Mouse (Mus musculus): Measurements from ENCODE around the gene Ltbp3. TPM values are rescaled to one million over a fixed set of nuclear protein-coding genes. Genes with fewer than 3 reads are reported as not detected.

The Ltbp3 gene
- polyA plus RNA-seq, 1 experiment from 2014 or later: 24.7 TPM

- WGBS: 35% methylated on average over 2 of the region's 2 CpGs
- Histone ChIP-seq H3K36me3 (no peaks in the 10 kb centered on the region), H3K27me3 (replicated peaks) (peaks cover 65% of the 10 kb centered on the region), H3K4me3 (no peak overlapping the region), H3K4me2 (no peak overlapping the region), H3K4me1 (peaks cover 47% of the 10 kb centered on the region), H3K9ac (no peak overlapping the region), H3K27ac (replicated peaks) (no peak overlapping the region), H3K9me3 (no peaks in the 10 kb centered on the region)
- ATAC-seq (ENCODE audit: extremely low read depth, insufficient number of reproducible peaks, low FRiP score, low TSS enrichment): no peak
Observed at GRCm38 (mm10) chr19:5739446-5739845, 1.3 kb upstream of the Ltbp3 start.

- peak overlapping the region; percentile 96 for H3K4me2 ChIP-seq
- H3K9ac ChIP-seq: peak overlapping the region; percentile 96
- peak; percentile 53 for ATAC-seq (ENCODE audit: extremely low read depth, insufficient number of reproducible peaks, low FRiP score, low TSS enrichment)
- WGBS: under 1% methylated on average over 55 of the region's 55 CpGs
- peak overlapping the region; percentile 83 for H3K4me3 ChIP-seq
- no peaks in the 10 kb centered on the region for H3K9me3 ChIP-seq
- H3K4me1 ChIP-seq: peaks cover 69% of the 10 kb centered on the region
- no peaks in the 10 kb centered on the region for H3K36me3 ChIP-seq
- H3K27me3 ChIP-seq (replicated peaks): peaks cover 71% of the 10 kb centered on the region
- peak overlapping the region; percentile 96 for H3K27ac ChIP-seq (replicated peaks)
Observed at GRCm38 (mm10) chr19:5741641-5742240, 1.0 kb downstream of the Ltbp3 start.

GRCm38 (mm10) chr19:5742241-5742641, 1.5 kb downstream of the Ltbp3 start:
- peak overlapping the region; percentile 96 for H3K27ac ChIP-seq (replicated peaks)
- peak; percentile 6; the same call in 1 of the 2 replicates for ATAC-seq (ENCODE audit: extremely low read depth, insufficient number of reproducible peaks, low FRiP score, low TSS enrichment)
- peak overlapping the region; percentile 96 for H3K4me2 ChIP-seq
- H3K4me3 ChIP-seq: peak overlapping the region; percentile 83
- peak overlapping the region; percentile 96 for H3K9ac ChIP-seq
- H3K36me3 ChIP-seq: peaks cover under 1% of the 10 kb centered on the region; the same call in 1 of the 2 replicates
- 3% methylated on average over 30 of the region's 32 CpGs for WGBS
- H3K9me3 ChIP-seq: no peaks in the 10 kb centered on the region
- peaks cover 71% of the 10 kb centered on the region for H3K27me3 ChIP-seq (replicated peaks)
- peaks cover 72% of the 10 kb centered on the region for H3K4me1 ChIP-seq

GRCm38 (mm10) chr19:5743576-5743975, 2.9 kb downstream of the Ltbp3 start:
- H3K9ac ChIP-seq: peak overlapping the region; percentile 96
- peaks cover 9% of the 10 kb centered on the region for H3K36me3 ChIP-seq
- no peaks in the 10 kb centered on the region for H3K9me3 ChIP-seq
- H3K4me1 ChIP-seq: peaks cover 72% of the 10 kb centered on the region
- ATAC-seq (ENCODE audit: extremely low read depth, insufficient number of reproducible peaks, low FRiP score, low TSS enrichment): no peak
- peak overlapping the region; percentile 83 for H3K4me3 ChIP-seq
- 49% methylated on average over 5 of the region's 5 CpGs for WGBS
- H3K4me2 ChIP-seq: peak overlapping the region; percentile 96
- H3K27me3 ChIP-seq (replicated peaks): peaks cover 79% of the 10 kb centered on the region
- H3K27ac ChIP-seq (replicated peaks): no peak overlapping the region

GRCm38 (mm10) chr19:5745756-5746710, 5.3 kb downstream of the Ltbp3 start:
- H3K27me3 ChIP-seq (replicated peaks): peaks cover 88% of the 10 kb centered on the region
- H3K36me3 ChIP-seq: peaks cover 13% of the 10 kb centered on the region
- WGBS: 8% methylated on average over 36 of the region's 36 CpGs
- peaks cover 56% of the 10 kb centered on the region for H3K4me1 ChIP-seq
- H3K4me3 ChIP-seq: peak overlapping the region; percentile 38
- peak overlapping the region; percentile 73 for H3K9ac ChIP-seq
- H3K9me3 ChIP-seq: no peaks in the 10 kb centered on the region
- H3K27ac ChIP-seq (replicated peaks): no peak overlapping the region
- peak overlapping the region; percentile 67 for H3K4me2 ChIP-seq
- no peak for ATAC-seq (ENCODE audit: extremely low read depth, insufficient number of reproducible peaks, low FRiP score, low TSS enrichment)

- Histone ChIP-seq H3K27me3 (replicated peaks) (peaks cover 95% of the 10 kb centered on the region), H3K9ac (0 out of 2 replicates have a peak overlapping the region, but pooled peaks have one; percentile 52), H3K27ac (replicated peaks) (no peak overlapping the region), H3K9me3 (no peaks in the 10 kb centered on the region), H3K36me3 (peaks cover 22% of the 10 kb centered on the region), H3K4me3 (no peak overlapping the region), H3K4me1 (peaks cover 59% of the 10 kb centered on the region), H3K4me2 (no peak overlapping the region)
- no peak for ATAC-seq (ENCODE audit: extremely low read depth, insufficient number of reproducible peaks, low FRiP score, low TSS enrichment)
- WGBS: 34% methylated on average over 12 of the region's 12 CpGs
Observed at GRCm38 (mm10) chr19:5746907-5747363, 6.2 kb downstream of the Ltbp3 start.

GRCm38 (mm10) chr19:5749476-5749875, 8.8 kb downstream of the Ltbp3 start:
- H3K4me3 ChIP-seq: no peak overlapping the region

GRCm38 (mm10) chr19:5750951-5751350, 10.2 kb downstream of the Ltbp3 start:
- Histone ChIP-seq H3K9me3 (no peaks in the 10 kb centered on the region), H3K4me1 (peaks cover 23% of the 10 kb centered on the region), H3K36me3 (peaks cover 44% of the 10 kb centered on the region), H3K4me3 (no peak overlapping the region), H3K27me3 (replicated peaks) (peaks cover 99% of the 10 kb centered on the region), H3K9ac (no peak overlapping the region; the same call in 1 of the 2 replicates), H3K4me2 (no peak overlapping the region), H3K27ac (replicated peaks) (no peak overlapping the region)
- WGBS: 14% methylated on average over 22 of the region's 22 CpGs
- no peak for ATAC-seq (ENCODE audit: extremely low read depth, insufficient number of reproducible peaks, low FRiP score, low TSS enrichment)

More at GRCm38 (mm10) chr19:5749476-5749875, 8.8 kb downstream of the Ltbp3 start:
- H3K27me3 ChIP-seq (replicated peaks): peaks cover 99% of the 10 kb centered on the region
- H3K9me3 ChIP-seq: no peaks in the 10 kb centered on the region
- peaks cover 37% of the 10 kb centered on the region for H3K4me1 ChIP-seq
- H3K27ac ChIP-seq (replicated peaks): no peak overlapping the region
- no peak overlapping the region for H3K4me2 ChIP-seq
- peaks cover 42% of the 10 kb centered on the region for H3K36me3 ChIP-seq
- ATAC-seq (ENCODE audit: extremely low read depth, insufficient number of reproducible peaks, low FRiP score, low TSS enrichment): no peak
- H3K9ac ChIP-seq: no peak overlapping the region
- WGBS: 76% methylated on average over 6 of the region's 6 CpGs

- Histone ChIP-seq H3K4me3 (0 out of 2 replicates have a peak overlapping the region, but pooled peaks have one; percentile 4), H3K4me2 (peak overlapping the region; percentile 24), H3K36me3 (peaks cover 44% of the 10 kb centered on the region), H3K27ac (replicated peaks) (no peak overlapping the region), H3K9ac (peak overlapping the region; percentile 24; the same call in 1 of the 2 replicates), H3K4me1 (peaks cover 20% of the 10 kb centered on the region), H3K9me3 (no peaks in the 10 kb centered on the region), H3K27me3 (replicated peaks) (peaks cover 98% of the 10 kb centered on the region)
- WGBS: 11% methylated on average over 20 of the region's 20 CpGs
- ATAC-seq (ENCODE audit: extremely low read depth, insufficient number of reproducible peaks, low FRiP score, low TSS enrichment): no peak
Observed at GRCm38 (mm10) chr19:5751742-5752141, 11.0 kb downstream of the Ltbp3 start.

- Histone ChIP-seq H3K9me3 (no peaks in the 10 kb centered on the region), H3K4me3 (peak overlapping the region; percentile 41), H3K27ac (replicated peaks) (no peak overlapping the region), H3K4me2 (peak overlapping the region; percentile 70), H3K27me3 (replicated peaks) (peaks cover 72% of the 10 kb centered on the region), H3K36me3 (peaks cover 74% of the 10 kb centered on the region), H3K4me1 (peaks cover 20% of the 10 kb centered on the region), H3K9ac (peak overlapping the region; percentile 77)
- ATAC-seq (ENCODE audit: extremely low read depth, insufficient number of reproducible peaks, low FRiP score, low TSS enrichment): no peak
- 12% methylated on average over 29 of the region's 29 CpGs for WGBS
Observed at GRCm38 (mm10) chr19:5756321-5756985, 15.7 kb downstream of the Ltbp3 start.
